Mouse (Mus musculus) midbrain, embryonic 11.5 days (tissue): ENCODE data around the gene Cebpb. TPM values are rescaled to one million over a fixed set of nuclear protein-coding genes. Genes with fewer than 3 reads are reported as not detected.

Experiments used
- ATAC-seq: fragments of 200-750 bp; cut with Nextera tagmentation; 2 replicates; pipeline ENCODE4 v1.8.0; 2017; ENCODE audit warnings: moderate TSS enrichment, moderate library complexity; ENCODE audit not compliant: low FRiP score
- DNase-seq: peaks from one replicate; pipeline ENCODE4 v3.0.0; 2015; ENCODE audit warnings: low spot score; ENCODE audit errors: missing footprints
- H3K27ac ChIP-seq: fragments of 300-500 bp; sonication (generic); 2 replicates; pipeline ENCODE4 v1.5.1; 2014; ENCODE audit warnings: low read depth, low read length
- H3K27me3 ChIP-seq: fragments of 300-500 bp; sonication (generic); 2 replicates; pipeline ENCODE4 v1.6.1; 2014; ENCODE audit warnings: mild to moderate bottlenecking, low read length, moderate library complexity, mixed read lengths; ENCODE audit not compliant: control insufficient read depth, insufficient read depth
- H3K36me3 ChIP-seq: fragments of 300-500 bp; sonication (generic); 2 replicates; pipeline ENCODE4 v1.6.1; 2014; ENCODE audit warnings: mild to moderate bottlenecking, low read length, moderate library complexity, mixed read lengths; ENCODE audit not compliant: control insufficient read depth, insufficient read depth
- H3K4me1 ChIP-seq: fragments of 300-500 bp; sonication (generic); 2 replicates; pipeline ENCODE4 v1.6.1; 2014; ENCODE audit warnings: low read length; ENCODE audit not compliant: control insufficient read depth, insufficient read depth
- H3K4me2 ChIP-seq: fragments of 300-500 bp; sonication (generic); 2 replicates; pipeline ENCODE4 v1.6.1; 2014; ENCODE audit warnings: mild to moderate bottlenecking, moderate library complexity
- H3K4me3 ChIP-seq: fragments of 300-500 bp; sonication (generic); 2 replicates; pipeline ENCODE4 v1.5.1; 2014; ENCODE audit warnings: low read depth, low read length
- H3K9ac ChIP-seq: fragments of 300-500 bp; sonication (generic); 2 replicates; pipeline ENCODE4 v1.6.1; 2014; ENCODE audit warnings: low read length
- H3K9me3 ChIP-seq: fragments of 300-500 bp; sonication (generic); 2 replicates; pipeline ENCODE4 v1.6.1; 2016; ENCODE audit warnings: low read length; ENCODE audit not compliant: control insufficient read depth
- WGBS: fragments of 180-500 bp; shearing (Covaris S2); extraction: QIAGEN DNeasy Blood & Tissue Kit; methylation state at CpG from one replicate; pipeline ENCODE4 v1.1.7; 2014; 5-methylcytosine and 5-hydroxymethylcytosine counted together
- polyA plus RNA-seq: library from polyadenylated mRNA; unstranded; fragments of >200 nt; fragmentation: Nextera tagmentation; extraction: Ambion mirVana; gene quantifications from 2 replicates; pipeline ENCODE4 v1.2.1, GENCODE M21; 2014

Gene Cebpb
- polyA plus RNA-seq, 1 experiment from 2014 or later: 2.5 TPM

- WGBS: 82% methylated on average over 1 of the region's 1 CpGs
- Histone ChIP-seq H3K4me1 (peaks cover 5% of the 10 kb centered on the region; the same call in 1 of the 2 replicates), H3K4me2 (no peak overlapping the region), H3K36me3 (no peaks in the 10 kb centered on the region), H3K27me3 (peaks cover 21% of the 10 kb centered on the region), H3K4me3 (no peak overlapping the region), H3K9ac (no peak overlapping the region), H3K27ac (no peak overlapping the region), H3K9me3 (no peaks in the 10 kb centered on the region; the same call in 1 of the 2 replicates)
- ATAC-seq (no peak), DNase-seq (no peak)
Measured at GRCm38 (mm10) chr2:167694244-167694643, 5.5 kb downstream of the Cebpb start.

GRCm38 (mm10) chr2:167694963-167695362 lies 6.2 kb downstream of the Cebpb start:
- Histone ChIP-seq H3K4me2 (no peak overlapping the region), H3K27me3 (peaks cover 14% of the 10 kb centered on the region), H3K4me1 (no peaks in the 10 kb centered on the region), H3K4me3 (no peak overlapping the region), H3K27ac (no peak overlapping the region), H3K9me3 (no peaks in the 10 kb centered on the region; the same call in 1 of the 2 replicates), H3K9ac (no peak overlapping the region), H3K36me3 (no peaks in the 10 kb centered on the region)
- 94% methylated on average over 7 of the region's 7 CpGs for WGBS
- ATAC-seq: no peak
- no peak for DNase-seq

- Histone ChIP-seq H3K4me2 (no peak overlapping the region), H3K9me3 (no peaks in the 10 kb centered on the region; the same call in 1 of the 2 replicates), H3K4me1 (no peaks in the 10 kb centered on the region), H3K27ac (no peak overlapping the region), H3K27me3 (peaks cover 11% of the 10 kb centered on the region), H3K4me3 (no peak overlapping the region), H3K36me3 (no peaks in the 10 kb centered on the region), H3K9ac (no peak overlapping the region)
- WGBS: 77% methylated on average over 14 of the region's 14 CpGs
- no peak for ATAC-seq
- no peak for DNase-seq
Measured at GRCm38 (mm10) chr2:167695491-167695890, 6.8 kb downstream of the Cebpb start.

GRCm38 (mm10) chr2:167696143-167696542 lies 7.4 kb downstream of the Cebpb start:
- Histone ChIP-seq H3K4me1 (no peaks in the 10 kb centered on the region), H3K4me2 (no peak overlapping the region), H3K36me3 (no peaks in the 10 kb centered on the region), H3K27me3 (peaks cover 5% of the 10 kb centered on the region), H3K4me3 (no peak overlapping the region), H3K9ac (no peak overlapping the region), H3K9me3 (no peaks in the 10 kb centered on the region; the same call in 1 of the 2 replicates), H3K27ac (no peak overlapping the region)
- WGBS: 87% methylated on average over 7 of the region's 7 CpGs
- DNase-seq: no peak
- no peak for ATAC-seq

GRCm38 (mm10) chr2:167697902-167698301 lies 9.2 kb downstream of the Cebpb start:
- ATAC-seq (no peak), DNase-seq (no peak)
- Histone ChIP-seq H3K4me3 (no peak overlapping the region), H3K9ac (no peak overlapping the region), H3K9me3 (no peaks in the 10 kb centered on the region; the same call in 1 of the 2 replicates), H3K36me3 (no peaks in the 10 kb centered on the region), H3K27ac (no peak overlapping the region), H3K27me3 (no peaks in the 10 kb centered on the region), H3K4me1 (no peaks in the 10 kb centered on the region), H3K4me2 (no peak overlapping the region)
- 61% methylated on average over 5 of the region's 5 CpGs for WGBS

- ATAC-seq: no peak
- Histone ChIP-seq H3K4me1 (no peaks in the 10 kb centered on the region), H3K9me3 (no peaks in the 10 kb centered on the region; the same call in 1 of the 2 replicates), H3K27me3 (no peaks in the 10 kb centered on the region), H3K4me3 (no peak overlapping the region), H3K4me2 (no peak overlapping the region), H3K27ac (no peak overlapping the region), H3K9ac (no peak overlapping the region), H3K36me3 (no peaks in the 10 kb centered on the region)
- no peak for DNase-seq
- WGBS: 74% methylated on average over 5 of the region's 5 CpGs
Measured at GRCm38 (mm10) chr2:167700018-167700417, 11.3 kb downstream of the Cebpb start.

- ATAC-seq: no peak
- Histone ChIP-seq H3K4me2 (no peak overlapping the region), H3K27me3 (no peaks in the 10 kb centered on the region), H3K36me3 (no peaks in the 10 kb centered on the region), H3K27ac (no peak overlapping the region), H3K9me3 (no peaks in the 10 kb centered on the region), H3K4me3 (no peak overlapping the region), H3K4me1 (no peaks in the 10 kb centered on the region), H3K9ac (no peak overlapping the region)
- DNase-seq: no peak
- WGBS: 64% methylated on average over 5 of the region's 5 CpGs
Measured at GRCm38 (mm10) chr2:167701472-167701871, 12.8 kb downstream of the Cebpb start.

- Histone ChIP-seq H3K4me2 (no peak overlapping the region), H3K27me3 (no peaks in the 10 kb centered on the region), H3K4me3 (no peak overlapping the region), H3K9me3 (no peaks in the 10 kb centered on the region), H3K9ac (no peak overlapping the region), H3K36me3 (no peaks in the 10 kb centered on the region), H3K4me1 (no peaks in the 10 kb centered on the region), H3K27ac (no peak overlapping the region)
- DNase-seq: no peak
- WGBS: 87% methylated on average over 6 of the region's 6 CpGs
- no peak for ATAC-seq
Measured at GRCm38 (mm10) chr2:167702126-167702525, 13.4 kb downstream of the Cebpb start.

- Histone ChIP-seq H3K9ac (no peak overlapping the region), H3K36me3 (no peaks in the 10 kb centered on the region), H3K4me1 (no peaks in the 10 kb centered on the region), H3K4me3 (no peak overlapping the region), H3K4me2 (no peak overlapping the region), H3K27me3 (no peaks in the 10 kb centered on the region), H3K27ac (no peak overlapping the region), H3K9me3 (no peaks in the 10 kb centered on the region)
- DNase-seq: no peak
- WGBS: 74% methylated on average over 4 of the region's 4 CpGs
- no peak for ATAC-seq
Measured at GRCm38 (mm10) chr2:167704409-167704808, 15.7 kb downstream of the Cebpb start.
